Mouse (Mus musculus): ENCODE data around the gene Slc39a13. TPM values are rescaled to one million over a fixed set of nuclear protein-coding genes. Genes with fewer than 3 reads are reported as not detected.
"Not testable (repeated sequence)": the region's sequence is repeated elsewhere in the genome, so short reads cannot be mapped to it uniquely, and the experiment has no call there.

The Slc39a13 gene
- polyA plus RNA-seq, 1 experiment from 2014 or later, result 18.9 TPM

GRCm38 (mm10) chr2:91051917-91052316 is 18.3 kb downstream of the Slc39a13 start:
- DNase-seq (ENCODE audit: low spot score, missing footprints), result no peak
- H3K27ac ChIP-seq (ENCODE audit: low read depth, low read length), result no peak overlapping the region
- H3K4me2 ChIP-seq, result no peak overlapping the region
- no peak overlapping the region for H3K4me3 ChIP-seq (ENCODE audit: low read depth, low read length)
- ATAC-seq (ENCODE audit: low FRiP score), result no peak
- no peak overlapping the region for H3K9ac ChIP-seq (ENCODE audit: low read length)
- peaks cover 8% of the 10 kb centered on the region for H3K4me1 ChIP-seq (ENCODE audit: control insufficient read depth, insufficient read depth, low read length)
- 91% methylated on average over 3 of the region's 3 CpGs for WGBS
- H3K36me3 ChIP-seq (ENCODE audit: control insufficient read depth, insufficient read depth, low read length), result peaks cover 12% of the 10 kb centered on the region; the same call in 1 of the 2 replicates
- no peaks in the 10 kb centered on the region for H3K27me3 ChIP-seq (ENCODE audit: control insufficient read depth, insufficient read depth, low read length)
- no peaks in the 10 kb centered on the region for H3K9me3 ChIP-seq (ENCODE audit: control insufficient read depth, low read length)

GRCm38 (mm10) chr2:91047359-91047758 is 22.9 kb downstream of the Slc39a13 start:
- Histone ChIP-seq H3K27me3 (ENCODE audit: control insufficient read depth, insufficient read depth, low read length) (no peaks in the 10 kb centered on the region), H3K4me2 (no peak overlapping the region), H3K9me3 (ENCODE audit: control insufficient read depth, low read length) (no peaks in the 10 kb centered on the region), H3K36me3 (ENCODE audit: control insufficient read depth, insufficient read depth, low read length) (no peaks in the 10 kb centered on the region), H3K4me1 (ENCODE audit: control insufficient read depth, insufficient read depth, low read length) (no peaks in the 10 kb centered on the region), H3K4me3 (ENCODE audit: low read depth, low read length) (no peak overlapping the region), H3K9ac (ENCODE audit: low read length) (no peak overlapping the region), H3K27ac (ENCODE audit: low read depth, low read length) (no peak overlapping the region)
- WGBS, result 85% methylated on average over 9 of the region's 9 CpGs
- no peak for DNase-seq (ENCODE audit: low spot score, missing footprints)
- no peak for ATAC-seq (ENCODE audit: low FRiP score)

GRCm38 (mm10) chr2:91045805-91046204 is 24.4 kb downstream of the Slc39a13 start:
- H3K4me2 ChIP-seq; H3K27me3 ChIP-seq (ENCODE audit: control insufficient read depth, insufficient read depth, low read length); DNase-seq (ENCODE audit: low spot score, missing footprints); H3K9me3 ChIP-seq (ENCODE audit: control insufficient read depth, low read length); H3K36me3 ChIP-seq (ENCODE audit: control insufficient read depth, insufficient read depth, low read length); H3K4me3 ChIP-seq (ENCODE audit: low read depth, low read length); H3K9ac ChIP-seq (ENCODE audit: low read length); ATAC-seq (ENCODE audit: low FRiP score); H3K27ac ChIP-seq (ENCODE audit: low read depth, low read length); H3K4me1 ChIP-seq (ENCODE audit: control insufficient read depth, insufficient read depth, low read length): not testable (repeated sequence)
- 74% methylated on average over 1 of the region's 1 CpGs for WGBS

DNA sequence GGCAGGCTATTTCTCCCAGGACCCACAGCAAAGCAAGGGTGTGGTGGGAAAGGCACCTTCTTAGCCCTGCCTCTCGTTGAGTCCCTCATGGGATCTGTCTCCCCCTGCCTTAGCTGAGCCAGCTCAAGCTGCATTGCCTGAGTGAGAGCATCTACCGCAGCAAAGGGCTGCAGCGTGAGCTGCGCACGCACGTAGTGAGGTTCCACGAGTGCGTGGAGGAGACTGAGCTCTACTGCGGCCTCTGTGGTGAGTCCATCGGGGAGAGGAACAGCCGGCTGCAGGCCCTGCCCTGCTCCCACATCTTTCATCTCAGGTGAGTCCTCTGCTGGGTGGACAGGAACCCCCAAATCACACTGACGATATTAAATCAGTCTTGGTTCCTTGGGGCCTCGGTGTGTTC is 25.5 kb downstream of the Slc39a13 start:
- ATAC-seq (ENCODE audit: low FRiP score) (no peak), DNase-seq (ENCODE audit: low spot score, missing footprints) (no peak)
- Histone ChIP-seq H3K36me3 (ENCODE audit: control insufficient read depth, insufficient read depth, low read length) (no peaks in the 10 kb centered on the region), H3K4me3 (ENCODE audit: low read depth, low read length) (no peak overlapping the region), H3K27me3 (ENCODE audit: control insufficient read depth, insufficient read depth, low read length) (no peaks in the 10 kb centered on the region), H3K4me1 (ENCODE audit: control insufficient read depth, insufficient read depth, low read length) (no peaks in the 10 kb centered on the region), H3K4me2 (no peak overlapping the region), H3K9ac (ENCODE audit: low read length) (no peak overlapping the region), H3K9me3 (ENCODE audit: control insufficient read depth, low read length) (no peaks in the 10 kb centered on the region), H3K27ac (ENCODE audit: low read depth, low read length) (no peak overlapping the region)
- 84% methylated on average over 13 of the region's 13 CpGs for WGBS

GRCm38 (mm10) chr2:91042651-91043398 is 27.4 kb downstream of the Slc39a13 start:
- H3K4me2 ChIP-seq, result no peak overlapping the region
- WGBS, result 74% methylated on average over 21 of the region's 21 CpGs
- H3K36me3 ChIP-seq (ENCODE audit: control insufficient read depth, insufficient read depth, low read length), result no peaks in the 10 kb centered on the region
- H3K4me1 ChIP-seq (ENCODE audit: control insufficient read depth, insufficient read depth, low read length), result no peaks in the 10 kb centered on the region
- no peaks in the 10 kb centered on the region for H3K27me3 ChIP-seq (ENCODE audit: control insufficient read depth, insufficient read depth, low read length)
- no peak overlapping the region for H3K9ac ChIP-seq (ENCODE audit: low read length)
- ATAC-seq (ENCODE audit: low FRiP score) (peak; percentile 27; the same call in 1 of the 2 replicates), DNase-seq (ENCODE audit: low spot score, missing footprints) (no peak)
- no peak overlapping the region for H3K27ac ChIP-seq (ENCODE audit: low read depth, low read length)
- H3K4me3 ChIP-seq (ENCODE audit: low read depth, low read length), result no peak overlapping the region
- no peaks in the 10 kb centered on the region for H3K9me3 ChIP-seq (ENCODE audit: control insufficient read depth, low read length)

DNA sequence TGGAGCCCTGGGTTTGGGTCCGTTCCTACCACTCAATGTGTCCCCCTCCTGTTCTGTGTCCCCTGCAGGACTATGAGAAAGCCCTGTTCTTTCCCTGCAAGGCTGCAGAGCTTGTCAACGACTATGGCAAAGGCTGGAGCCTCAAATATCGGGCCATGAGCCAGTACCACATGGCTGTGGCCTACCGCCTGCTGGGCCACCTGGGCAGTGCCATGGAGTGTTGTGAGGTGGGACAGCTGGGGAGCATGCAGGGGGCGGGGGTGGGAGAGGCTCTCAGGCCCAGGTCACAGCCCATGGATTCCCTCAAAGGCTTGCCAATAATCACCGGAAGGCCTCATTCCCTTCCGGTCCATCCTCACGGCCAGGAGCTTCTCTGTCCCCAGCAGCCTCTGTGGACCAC is 28.4 kb downstream of the Slc39a13 start:
- DNase-seq (ENCODE audit: low spot score, missing footprints) (no peak), ATAC-seq (ENCODE audit: low FRiP score) (no peak)
- no peaks in the 10 kb centered on the region for H3K36me3 ChIP-seq (ENCODE audit: control insufficient read depth, insufficient read depth, low read length)
- WGBS, result 73% methylated on average over 8 of the region's 8 CpGs
- H3K27ac ChIP-seq (ENCODE audit: low read depth, low read length), result no peak overlapping the region
- no peak overlapping the region for H3K9ac ChIP-seq (ENCODE audit: low read length)
- no peak overlapping the region for H3K4me3 ChIP-seq (ENCODE audit: low read depth, low read length)
- no peaks in the 10 kb centered on the region for H3K27me3 ChIP-seq (ENCODE audit: control insufficient read depth, insufficient read depth, low read length)
- no peak overlapping the region for H3K4me2 ChIP-seq
- no peaks in the 10 kb centered on the region for H3K9me3 ChIP-seq (ENCODE audit: control insufficient read depth, low read length)
- no peaks in the 10 kb centered on the region for H3K4me1 ChIP-seq (ENCODE audit: control insufficient read depth, insufficient read depth, low read length)

GRCm38 (mm10) chr2:91035385-91035784 is 34.8 kb downstream of the Slc39a13 start, which contains the start of gene Rapsn:
Gene Rapsn, plus strand, starts transcription at chr2:91035620.
- ATAC-seq (ENCODE audit: low FRiP score), result no peak
- no peaks in the 10 kb centered on the region for H3K27me3 ChIP-seq (ENCODE audit: control insufficient read depth, insufficient read depth, low read length)
- no peak within 1 kb of the TSS for H3K4me3 ChIP-seq (ENCODE audit: low read depth, low read length)
- no peak for DNase-seq (ENCODE audit: low spot score, missing footprints)
- H3K4me1 ChIP-seq (ENCODE audit: control insufficient read depth, insufficient read depth, low read length), result no peaks in the 10 kb centered on the region
- H3K9me3 ChIP-seq (ENCODE audit: control insufficient read depth, low read length), result no peaks in the 10 kb centered on the region
- no peaks in the 10 kb centered on the region for H3K36me3 ChIP-seq (ENCODE audit: control insufficient read depth, insufficient read depth, low read length)
- no peak within 1 kb of the TSS for H3K27ac ChIP-seq (ENCODE audit: low read depth, low read length)
- no peak within 1 kb of the TSS for H3K9ac ChIP-seq (ENCODE audit: low read length)
- no peak within 1 kb of the TSS for H3K4me2 ChIP-seq
- WGBS, result 75% methylated on average over 9 of the region's 9 CpGs

DNA sequence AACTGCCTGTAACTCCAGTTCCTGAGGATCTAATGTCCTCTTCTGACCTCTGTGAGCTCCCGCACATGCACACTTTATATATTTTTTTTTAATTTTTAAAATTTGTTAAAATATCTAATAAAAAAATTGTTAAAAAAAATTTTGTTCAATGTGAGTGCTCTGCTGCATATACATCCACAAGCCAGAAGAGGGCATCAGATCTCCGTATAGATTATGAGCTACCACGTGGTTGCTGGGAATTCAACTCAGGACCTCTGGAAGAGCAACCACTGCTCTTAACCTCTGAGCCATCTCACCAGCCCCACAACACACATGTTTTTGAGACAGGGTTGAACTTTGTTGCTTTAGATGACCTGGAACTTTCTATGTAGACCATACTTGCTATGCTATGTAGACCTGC is 37.2 kb downstream of the Slc39a13 start:
- ATAC-seq (ENCODE audit: low FRiP score), result no peak
- WGBS, result 19% methylated on average over 3 of the region's 3 CpGs

GRCm38 (mm10) chr2:91031216-91031615 is 39.0 kb downstream of the Slc39a13 start:
- H3K9me3 ChIP-seq (ENCODE audit: control insufficient read depth, low read length), result no peaks in the 10 kb centered on the region
- no peaks in the 10 kb centered on the region for H3K4me1 ChIP-seq (ENCODE audit: control insufficient read depth, insufficient read depth, low read length)
- H3K4me2 ChIP-seq, result no peak overlapping the region
- H3K36me3 ChIP-seq (ENCODE audit: control insufficient read depth, insufficient read depth, low read length), result no peaks in the 10 kb centered on the region
- ATAC-seq (ENCODE audit: low FRiP score) (no peak), DNase-seq (ENCODE audit: low spot score, missing footprints) (no peak)
- WGBS, result 81% methylated on average over 4 of the region's 4 CpGs
- no peak overlapping the region for H3K9ac ChIP-seq (ENCODE audit: low read length)
- H3K4me3 ChIP-seq (ENCODE audit: low read depth, low read length), result no peak overlapping the region
- no peaks in the 10 kb centered on the region for H3K27me3 ChIP-seq (ENCODE audit: control insufficient read depth, insufficient read depth, low read length)
- no peak overlapping the region for H3K27ac ChIP-seq (ENCODE audit: low read depth, low read length)

More for the DNA sequence above, 37.2 kb downstream of the Slc39a13 start:
- H3K27ac ChIP-seq (ENCODE audit: low read depth, low read length), result no peak overlapping the region
- H3K36me3 ChIP-seq (ENCODE audit: control insufficient read depth, insufficient read depth, low read length), result no peaks in the 10 kb centered on the region
- no peak overlapping the region for H3K4me2 ChIP-seq
- no peak overlapping the region for H3K9ac ChIP-seq (ENCODE audit: low read length)
- DNase-seq (ENCODE audit: low spot score, missing footprints), result no peak
- no peak overlapping the region for H3K4me3 ChIP-seq (ENCODE audit: low read depth, low read length)
- no peaks in the 10 kb centered on the region for H3K9me3 ChIP-seq (ENCODE audit: control insufficient read depth, low read length)
- no peaks in the 10 kb centered on the region for H3K4me1 ChIP-seq (ENCODE audit: control insufficient read depth, insufficient read depth, low read length)
- H3K27me3 ChIP-seq (ENCODE audit: control insufficient read depth, insufficient read depth, low read length), result no peaks in the 10 kb centered on the region
